Mouse (Mus musculus) intestine, embryonic 14.5 days (tissue): Measurements from ENCODE around the gene Omd. TPM values are rescaled to one million over a fixed set of nuclear protein-coding genes. Genes with fewer than 3 reads are reported as not detected.

Experiments used
- ATAC-seq: fragments of 200-750 bp; cut with Nextera tagmentation; replicated peaks from 2 replicates; pipeline ENCODE4 v1.8.0; 2017; ENCODE audit warnings: low read depth, moderate number of reproducible peaks, moderate TSS enrichment, moderate library complexity; ENCODE audit not compliant: low FRiP score, low TSS enrichment
- DNase-seq: peaks from one replicate; pipeline ENCODE4 v3.0.0-alpha.2; 2018; ENCODE audit warnings: low spot score
- H3K27ac ChIP-seq: fragments of 300-500 bp; sonication (generic); 2 replicates; pipeline ENCODE4 v1.5.1; 2014; ENCODE audit warnings: low read depth, mild to moderate bottlenecking, control low read depth
- H3K27me3 ChIP-seq: fragments of 300-500 bp; sonication (generic); replicated peaks from 2 replicates; pipeline ENCODE4 v1.6.1; 2014; ENCODE audit warnings: low read length, control low read depth; ENCODE audit not compliant: control insufficient read depth, insufficient read depth
- H3K36me3 ChIP-seq: fragments of 300-500 bp; sonication (generic); 2 replicates; pipeline ENCODE4 v1.6.1; 2014; ENCODE audit warnings: low read length, control low read depth; ENCODE audit not compliant: control insufficient read depth, insufficient read depth
- H3K4me1 ChIP-seq: fragments of 300-500 bp; sonication (generic); replicated peaks from 2 replicates; pipeline ENCODE4 v1.6.1; 2014; ENCODE audit warnings: low read length, control low read depth, mixed read lengths; ENCODE audit not compliant: control insufficient read depth, insufficient read depth
- H3K4me2 ChIP-seq: fragments of 300-500 bp; sonication (generic); 2 replicates; pipeline ENCODE4 v1.6.1; 2014; ENCODE audit warnings: low read length
- H3K4me3 ChIP-seq: fragments of 300-500 bp; sonication (generic); 2 replicates; pipeline ENCODE4 v1.5.1; 2014; ENCODE audit warnings: low read depth, low read length, control low read depth, mixed read lengths
- H3K9ac ChIP-seq: fragments of 300-500 bp; sonication (generic); 2 replicates; pipeline ENCODE4 v1.6.1; 2014; ENCODE audit warnings: mild to moderate bottlenecking, low read length
- H3K9me3 ChIP-seq: fragments of 300-500 bp; sonication (generic); 2 replicates; pipeline ENCODE4 v1.6.1; 2016; ENCODE audit warnings: low read length, control low read depth; ENCODE audit not compliant: control insufficient read depth
- WGBS: fragments of 180-500 bp; shearing (Covaris S2); extraction: QIAGEN DNeasy Blood & Tissue Kit; methylation state at CpG from one replicate; pipeline ENCODE4 v1.1.7; 2014; 5-methylcytosine and 5-hydroxymethylcytosine counted together
- polyA plus RNA-seq: library from polyadenylated mRNA; unstranded; fragments of >200 nt; fragmentation: Nextera tagmentation; extraction: Ambion mirVana; gene quantifications from 2 replicates; pipeline ENCODE4 v1.2.1, GENCODE M21; 2014

Omd gene
- polyA plus RNA-seq, 1 experiment from 2014 or later: 0.45 TPM

- DNase-seq (no peak), ATAC-seq (no peak)
- no peak overlapping the region for H3K9ac ChIP-seq
- no peaks in the 10 kb centered on the region for H3K27me3 ChIP-seq
- no peaks in the 10 kb centered on the region for H3K4me1 ChIP-seq
- no peak overlapping the region for H3K4me3 ChIP-seq
- H3K9me3 ChIP-seq: no peaks in the 10 kb centered on the region
- H3K36me3 ChIP-seq: no peaks in the 10 kb centered on the region
- no peak overlapping the region for H3K4me2 ChIP-seq
- H3K27ac ChIP-seq: no peak overlapping the region
- 85% methylated on average over 5 of the region's 5 CpGs for WGBS
Observed at GRCm38 (mm10) chr13:49554519-49554918, 27.7 kb upstream of the Omd start.

GRCm38 (mm10) chr13:49556203-49556602, 26.1 kb upstream of the Omd start:
- no peaks in the 10 kb centered on the region for H3K4me1 ChIP-seq

GRCm38 (mm10) chr13:49556924-49557323, 25.3 kb upstream of the Omd start:
- DNase-seq (no peak), ATAC-seq (no peak)
- H3K4me2 ChIP-seq: no peak overlapping the region
- H3K4me1 ChIP-seq: no peaks in the 10 kb centered on the region
- no peak overlapping the region for H3K27ac ChIP-seq
- H3K4me3 ChIP-seq: no peak overlapping the region
- no peaks in the 10 kb centered on the region for H3K9me3 ChIP-seq
- H3K36me3 ChIP-seq: no peaks in the 10 kb centered on the region
- no peak overlapping the region for H3K9ac ChIP-seq
- 63% methylated on average over 1 of the region's 1 CpGs for WGBS
- H3K27me3 ChIP-seq: no peaks in the 10 kb centered on the region

More at GRCm38 (mm10) chr13:49556203-49556602, 26.1 kb upstream of the Omd start:
- Histone ChIP-seq H3K9me3 (no peaks in the 10 kb centered on the region), H3K27me3 (no peaks in the 10 kb centered on the region), H3K9ac (no peak overlapping the region), H3K27ac (no peak overlapping the region), H3K36me3 (no peaks in the 10 kb centered on the region), H3K4me2 (no peak overlapping the region), H3K4me3 (no peak overlapping the region)
- DNase-seq (no peak), ATAC-seq (no peak)
- WGBS: 74% methylated on average over 1 of the region's 1 CpGs

- Histone ChIP-seq H3K27ac (no peak overlapping the region), H3K27me3 (no peaks in the 10 kb centered on the region), H3K9me3 (no peaks in the 10 kb centered on the region), H3K4me1 (no peaks in the 10 kb centered on the region), H3K4me3 (no peak overlapping the region), H3K4me2 (no peak overlapping the region), H3K9ac (no peak overlapping the region), H3K36me3 (no peaks in the 10 kb centered on the region)
- WGBS: 42% methylated on average over 2 of the region's 2 CpGs
- DNase-seq (no peak), ATAC-seq (no peak)
Observed at GRCm38 (mm10) chr13:49559185-49559584, 23.1 kb upstream of the Omd start.

- WGBS: 72% methylated on average over 2 of the region's 2 CpGs
Observed at GRCm38 (mm10) chr13:49560886-49561285, 21.4 kb upstream of the Omd start.

GRCm38 (mm10) chr13:49564347-49564746, 17.9 kb upstream of the Omd start:
- Histone ChIP-seq H3K9me3 (no peaks in the 10 kb centered on the region), H3K27me3 (no peaks in the 10 kb centered on the region)
- 91% methylated on average over 1 of the region's 1 CpGs for WGBS

More at GRCm38 (mm10) chr13:49560886-49561285, 21.4 kb upstream of the Omd start:
- ATAC-seq: no peak
- H3K27me3 ChIP-seq: no peaks in the 10 kb centered on the region
- H3K9me3 ChIP-seq: no peaks in the 10 kb centered on the region
- no peak overlapping the region for H3K9ac ChIP-seq
- no peak overlapping the region for H3K27ac ChIP-seq
- H3K4me1 ChIP-seq: no peaks in the 10 kb centered on the region
- DNase-seq: no peak
- H3K4me2 ChIP-seq: no peak overlapping the region
- H3K4me3 ChIP-seq: no peak overlapping the region
- no peaks in the 10 kb centered on the region for H3K36me3 ChIP-seq

GRCm38 (mm10) chr13:49570371-49570770, 11.9 kb upstream of the Omd start:
- no peak for DNase-seq
- no peak overlapping the region for H3K27ac ChIP-seq
- WGBS: 68% methylated on average over 3 of the region's 3 CpGs
- no peaks in the 10 kb centered on the region for H3K36me3 ChIP-seq
- H3K4me1 ChIP-seq: no peaks in the 10 kb centered on the region; the same call in 1 of the 2 replicates
- no peak overlapping the region for H3K9ac ChIP-seq
- H3K4me3 ChIP-seq: no peak overlapping the region
- ATAC-seq: no peak
- H3K9me3 ChIP-seq: no peaks in the 10 kb centered on the region
- H3K27me3 ChIP-seq: no peaks in the 10 kb centered on the region
- H3K4me2 ChIP-seq: no peak overlapping the region

More at GRCm38 (mm10) chr13:49564347-49564746, 17.9 kb upstream of the Omd start:
- no peak overlapping the region for H3K4me2 ChIP-seq
- no peak for ATAC-seq
- H3K4me3 ChIP-seq: no peak overlapping the region
- no peaks in the 10 kb centered on the region for H3K36me3 ChIP-seq
- no peak overlapping the region for H3K9ac ChIP-seq
- DNase-seq: no peak
- no peaks in the 10 kb centered on the region for H3K4me1 ChIP-seq
- H3K27ac ChIP-seq: no peak overlapping the region

GRCm38 (mm10) chr13:49571418-49571817, 10.8 kb upstream of the Omd start:
- H3K4me3 ChIP-seq: no peak overlapping the region
- no peaks in the 10 kb centered on the region for H3K9me3 ChIP-seq
- H3K36me3 ChIP-seq: no peaks in the 10 kb centered on the region
- H3K4me2 ChIP-seq: no peak overlapping the region
- DNase-seq: no peak
- H3K9ac ChIP-seq: no peak overlapping the region
- no peak for ATAC-seq
- H3K4me1 ChIP-seq: no peaks in the 10 kb centered on the region; the same call in 1 of the 2 replicates
- H3K27me3 ChIP-seq: no peaks in the 10 kb centered on the region
- H3K27ac ChIP-seq: no peak overlapping the region
- 90% methylated on average over 2 of the region's 2 CpGs for WGBS

- Histone ChIP-seq H3K9me3 (no peaks in the 10 kb centered on the region), H3K27me3 (no peaks in the 10 kb centered on the region), H3K36me3 (no peaks in the 10 kb centered on the region), H3K4me3 (no peak overlapping the region), H3K4me1 (peaks cover 7% of the 10 kb centered on the region), H3K9ac (no peak overlapping the region), H3K27ac (no peak overlapping the region), H3K4me2 (no peak overlapping the region)
- no peak for ATAC-seq
- DNase-seq: no peak
Observed at GRCm38 (mm10) chr13:49583859-49584258, 1.6 kb downstream of the Omd start.
